Mouse (Mus musculus): ENCODE data around the gene Zdhhc25. TPM values are rescaled to one million over a fixed set of nuclear protein-coding genes. Genes with fewer than 3 reads are reported as not detected.

The Zdhhc25 gene
- polyA plus RNA-seq, 1 experiment = not detected

DNA sequence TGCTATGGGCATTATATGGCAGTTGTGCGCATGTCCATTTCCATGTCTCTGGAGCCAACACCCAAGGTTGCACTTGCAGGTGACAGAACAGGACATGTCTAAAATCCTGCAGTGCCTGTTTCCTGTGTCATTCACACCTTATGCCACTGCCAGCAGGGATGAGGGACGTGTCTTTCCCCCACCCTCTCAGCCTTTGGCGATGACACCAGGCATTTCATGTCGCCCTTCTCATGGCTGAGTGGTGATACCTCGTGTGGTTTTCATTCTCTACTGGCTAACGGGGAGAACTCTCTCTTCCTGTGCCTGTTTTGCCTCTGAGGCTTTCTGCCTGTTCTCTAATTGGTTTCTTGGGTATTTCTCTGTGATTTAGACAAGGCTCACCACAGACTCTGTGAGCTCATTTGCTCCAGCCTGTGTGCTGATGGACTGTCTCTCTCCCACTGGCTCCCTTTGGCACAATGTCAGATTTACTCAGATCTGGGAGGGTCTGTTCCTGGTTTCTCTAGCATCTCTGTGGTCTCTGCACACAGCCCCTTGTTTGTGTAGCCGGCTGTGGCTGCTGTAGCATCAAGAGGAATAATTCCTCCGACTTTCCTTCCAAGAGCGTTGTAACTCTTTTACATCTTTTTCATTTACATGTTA, 3.1 kb downstream of the Zdhhc25 start:
- H3K27me3 ChIP-seq (replicated peaks) = no peaks in the 10 kb centered on the region
- no peaks in the 10 kb centered on the region for H3K36me3 ChIP-seq (replicated peaks; ENCODE audit: low read length)
- H3K4me3 ChIP-seq (replicated peaks) = no peak overlapping the region
- no peak for TF ChIP-seq GATA1 (IDR thresholded peaks at IDR 0.05; ENCODE audit: borderline replicate concordance, low read length)
- no peak for TF ChIP-seq FLI1 (IDR thresholded peaks at IDR 0.05; ENCODE audit: low read length)
- no peaks in the 10 kb centered on the region for H3K4me1 ChIP-seq
- peaks cover 20% of the 10 kb centered on the region for H3K9me3 ChIP-seq

DNA sequence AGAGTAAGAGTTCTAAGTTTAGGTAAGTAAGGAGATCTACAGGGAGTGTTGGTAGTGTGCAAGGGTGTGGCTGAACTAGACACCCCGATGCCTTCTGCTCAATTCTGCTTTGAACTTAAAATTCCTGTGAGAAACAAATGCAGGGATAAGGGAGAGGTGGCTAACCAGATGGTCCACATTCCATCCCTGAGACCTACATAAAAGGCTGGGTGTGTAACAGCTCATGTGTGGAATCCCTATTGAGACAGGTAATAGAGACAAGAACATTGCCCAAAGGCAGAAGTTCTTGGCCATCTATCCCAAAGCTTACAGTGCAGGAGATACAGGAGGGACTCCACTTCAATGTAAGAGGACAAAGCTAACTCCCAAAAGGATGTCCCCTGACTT, 3.6 kb downstream of the Zdhhc25 start:
- Histone ChIP-seq H3K27me3 (replicated peaks) (no peaks in the 10 kb centered on the region), H3K36me3 (replicated peaks; ENCODE audit: low read length) (no peaks in the 10 kb centered on the region), H3K9me3 (peaks cover 16% of the 10 kb centered on the region), H3K4me3 (replicated peaks) (no peak overlapping the region), H3K4me1 (no peaks in the 10 kb centered on the region)
- TF ChIP-seq GATA1 (IDR thresholded peaks at IDR 0.05; ENCODE audit: borderline replicate concordance, low read length) (no peak), FLI1 (IDR thresholded peaks at IDR 0.05; ENCODE audit: low read length) (no peak)

DNA sequence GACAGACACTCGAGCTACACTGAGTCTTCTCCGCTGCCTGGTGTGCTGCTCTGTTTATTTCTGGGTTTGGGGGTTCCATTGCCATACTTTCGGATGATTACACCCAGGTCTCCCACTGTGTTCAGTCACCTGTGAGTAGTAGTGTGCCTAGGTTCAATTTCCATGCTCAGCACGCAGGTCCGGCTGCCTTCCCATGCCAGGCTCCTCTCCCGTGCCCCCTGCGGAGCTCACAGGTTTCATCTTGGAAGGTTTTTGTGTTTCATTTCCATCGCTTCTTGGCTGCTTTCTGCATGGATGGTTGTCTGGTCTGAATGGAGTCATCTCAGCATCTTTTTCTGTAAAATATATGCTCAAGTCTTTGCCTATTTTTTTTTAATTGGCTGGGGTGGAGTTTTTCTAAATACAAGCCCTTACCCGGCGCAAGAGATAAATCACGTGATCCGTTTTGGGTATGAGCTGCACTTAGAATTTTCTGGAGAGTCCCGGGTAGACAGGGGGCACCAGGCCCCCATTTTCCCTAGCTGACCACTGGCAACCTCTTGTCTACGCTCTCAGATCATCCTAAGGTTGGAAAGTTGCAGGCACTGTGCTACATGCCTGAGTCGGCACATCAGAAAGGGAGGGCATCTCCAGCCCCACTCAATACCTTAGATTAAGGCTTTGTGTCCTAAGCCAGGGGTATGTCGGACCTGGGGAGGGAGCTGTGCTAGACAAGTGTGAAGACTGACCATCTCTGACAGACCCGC, 4.7 kb downstream of the Zdhhc25 start:
- Histone ChIP-seq H3K4me1 (no peaks in the 10 kb centered on the region), H3K9me3 (peaks cover 12% of the 10 kb centered on the region), H3K36me3 (replicated peaks; ENCODE audit: low read length) (no peaks in the 10 kb centered on the region), H3K4me3 (replicated peaks) (no peak overlapping the region), H3K27me3 (replicated peaks) (no peaks in the 10 kb centered on the region)
- TF ChIP-seq GATA1 (IDR thresholded peaks at IDR 0.05; ENCODE audit: borderline replicate concordance, low read length) (no peak), FLI1 (IDR thresholded peaks at IDR 0.05; ENCODE audit: low read length) (no peak)

DNA sequence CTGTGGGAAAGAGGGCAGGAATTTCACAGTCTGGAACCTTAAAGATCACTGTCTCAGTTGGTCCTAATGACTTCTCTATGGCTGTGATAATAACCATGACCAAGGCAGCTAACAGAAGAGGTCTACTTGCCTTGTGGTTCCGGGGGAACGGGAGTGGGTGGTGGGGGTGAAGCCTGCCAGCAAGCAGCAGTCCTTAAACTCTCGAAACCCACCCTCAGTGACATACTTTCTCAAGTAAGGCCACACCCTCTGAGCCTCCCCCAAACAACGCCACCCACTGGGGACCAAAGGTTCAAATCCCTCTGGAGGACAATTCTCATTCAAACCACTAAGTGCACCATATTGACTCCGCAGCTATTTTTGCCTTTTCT, 5.3 kb downstream of the Zdhhc25 start:
- Histone ChIP-seq H3K9me3 (peaks cover 7% of the 10 kb centered on the region), H3K4me1 (no peaks in the 10 kb centered on the region), H3K27me3 (replicated peaks) (no peaks in the 10 kb centered on the region), H3K4me3 (replicated peaks) (no peak overlapping the region), H3K36me3 (replicated peaks; ENCODE audit: low read length) (no peaks in the 10 kb centered on the region)
- no peak for TF ChIP-seq GATA1 (IDR thresholded peaks at IDR 0.05; ENCODE audit: borderline replicate concordance, low read length)
- no peak for TF ChIP-seq FLI1 (IDR thresholded peaks at IDR 0.05; ENCODE audit: low read length)

DNA sequence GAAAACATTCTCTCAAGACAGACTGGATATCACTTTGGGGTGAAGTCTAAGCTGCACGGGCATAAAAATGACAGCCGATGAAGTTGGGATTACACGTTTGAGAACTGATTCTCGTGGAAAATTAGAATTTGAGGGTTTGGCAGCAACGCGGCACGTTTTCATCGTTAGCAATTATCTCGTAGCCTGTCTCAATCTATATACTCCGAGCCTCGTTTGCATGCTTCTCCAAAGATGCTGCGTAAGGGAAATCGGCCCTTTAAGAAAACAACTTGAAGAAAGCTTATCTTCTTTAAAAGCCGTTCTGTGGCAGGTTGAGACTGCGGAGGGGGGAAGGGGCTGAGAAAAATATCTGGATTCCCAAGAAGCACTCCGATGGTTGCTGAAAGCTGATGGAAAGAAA, 17.0 kb downstream of the Zdhhc25 start:
- no peak overlapping the region for H3K4me3 ChIP-seq (replicated peaks)
- no peaks in the 10 kb centered on the region for H3K36me3 ChIP-seq (replicated peaks; ENCODE audit: low read length)
- TF ChIP-seq GATA1 (IDR thresholded peaks at IDR 0.05; ENCODE audit: borderline replicate concordance, low read length) (no peak), FLI1 (IDR thresholded peaks at IDR 0.05; ENCODE audit: low read length) (no peak)
- H3K9me3 ChIP-seq = no peaks in the 10 kb centered on the region
- H3K27me3 ChIP-seq (replicated peaks) = no peaks in the 10 kb centered on the region
- no peaks in the 10 kb centered on the region for H3K4me1 ChIP-seq

DNA sequence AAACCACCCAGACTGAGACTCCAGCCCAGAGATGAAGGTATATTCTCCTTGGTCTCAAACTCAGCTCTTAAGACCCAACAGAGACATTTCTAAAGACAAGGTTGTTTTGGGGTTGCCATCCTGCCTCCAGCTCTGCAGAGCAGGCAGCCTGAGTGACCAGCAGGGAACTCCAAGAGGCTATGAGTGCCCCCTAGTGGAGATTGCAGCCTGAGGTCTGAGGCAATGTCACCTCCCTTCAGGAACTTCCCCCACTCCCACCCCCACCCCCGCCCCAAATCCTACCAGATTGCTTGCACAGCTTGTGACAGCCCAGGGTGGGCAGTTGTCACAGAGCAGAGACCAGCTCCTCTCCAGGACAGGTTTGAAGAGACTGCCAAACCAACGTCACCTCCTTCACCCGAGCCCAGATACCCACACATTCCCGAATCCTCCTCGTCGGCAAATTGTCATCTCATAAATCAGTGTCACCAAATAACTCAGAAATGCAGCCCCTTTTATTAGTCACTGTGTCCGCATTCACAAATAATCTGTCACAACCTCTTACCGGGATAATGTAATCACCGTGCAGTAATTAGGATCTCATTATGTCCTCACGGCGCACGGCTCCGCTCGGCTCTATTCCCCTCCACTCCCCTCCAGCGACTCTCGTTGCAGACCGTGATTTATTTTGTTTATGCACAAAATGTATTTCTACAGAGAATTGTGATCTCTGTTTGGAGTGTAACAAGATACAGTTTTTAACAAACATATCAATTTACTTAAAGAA, 18.1 kb downstream of the Zdhhc25 start:
- TF ChIP-seq FLI1 (IDR thresholded peaks at IDR 0.05; ENCODE audit: low read length) (no peak), GATA1 (IDR thresholded peaks at IDR 0.05; ENCODE audit: borderline replicate concordance, low read length) (no peak)
- Histone ChIP-seq H3K27me3 (replicated peaks) (no peaks in the 10 kb centered on the region), H3K4me3 (replicated peaks) (no peak overlapping the region), H3K4me1 (no peaks in the 10 kb centered on the region), H3K9me3 (no peaks in the 10 kb centered on the region), H3K36me3 (replicated peaks; ENCODE audit: low read length) (no peaks in the 10 kb centered on the region)

DNA sequence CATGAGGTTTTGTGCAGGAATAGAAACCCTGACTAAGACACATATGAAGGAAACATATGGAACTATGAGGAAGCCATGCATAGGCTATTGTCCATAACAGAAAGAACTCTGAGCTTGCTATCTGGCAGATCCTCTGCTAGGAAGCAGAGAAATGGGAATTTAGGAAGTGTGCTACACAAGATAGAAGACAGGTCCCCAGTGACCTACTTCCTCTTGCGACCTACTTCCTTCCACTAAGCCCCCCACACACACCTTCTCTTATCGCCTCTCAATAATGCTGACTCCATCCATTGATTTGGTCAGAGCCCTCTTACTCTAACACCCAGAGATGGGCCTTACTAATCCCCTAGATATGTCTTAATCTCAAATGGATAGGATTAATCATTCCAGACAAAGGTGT, 19.9 kb downstream of the Zdhhc25 start:
- Histone ChIP-seq H3K9me3 (0 out of 2 replicates have a peak, but pooled peaks cover 3% of the 10 kb centered on the region), H3K4me1 (no peaks in the 10 kb centered on the region), H3K27me3 (replicated peaks) (no peaks in the 10 kb centered on the region), H3K4me3 (replicated peaks) (no peak overlapping the region), H3K36me3 (replicated peaks; ENCODE audit: low read length) (no peaks in the 10 kb centered on the region)
- TF ChIP-seq FLI1 (IDR thresholded peaks at IDR 0.05; ENCODE audit: low read length) (no peak), GATA1 (IDR thresholded peaks at IDR 0.05; ENCODE audit: borderline replicate concordance, low read length) (no peak)

DNA sequence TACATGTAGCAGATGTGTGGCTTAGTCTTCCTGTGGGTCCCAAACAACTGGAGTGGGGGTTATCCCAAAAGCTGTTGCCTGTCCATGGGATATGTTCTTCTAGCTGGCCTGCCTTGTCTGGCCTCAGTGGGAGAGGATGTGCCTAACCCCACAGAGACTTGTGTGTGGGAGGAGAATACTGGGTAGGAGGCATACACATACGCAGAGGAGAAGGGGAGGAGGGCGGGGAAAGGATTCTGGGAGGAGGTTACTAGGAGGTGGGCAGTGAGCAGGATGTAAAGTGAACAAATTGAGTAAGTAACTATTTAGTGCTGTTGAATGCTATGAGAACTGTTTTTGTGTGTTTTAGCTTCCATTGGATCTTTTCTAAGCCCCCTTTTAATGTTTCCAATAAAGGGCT, 23.8 kb downstream of the Zdhhc25 start:
- Histone ChIP-seq H3K4me3 (replicated peaks) (no peak overlapping the region), H3K4me1 (no peaks in the 10 kb centered on the region), H3K9me3 (0 out of 2 replicates have a peak, but pooled peaks cover 3% of the 10 kb centered on the region), H3K36me3 (replicated peaks; ENCODE audit: low read length) (no peaks in the 10 kb centered on the region), H3K27me3 (replicated peaks) (no peaks in the 10 kb centered on the region)
- TF ChIP-seq FLI1 (IDR thresholded peaks at IDR 0.05; ENCODE audit: low read length) (no peak), GATA1 (IDR thresholded peaks at IDR 0.05; ENCODE audit: borderline replicate concordance, low read length) (no peak)

DNA sequence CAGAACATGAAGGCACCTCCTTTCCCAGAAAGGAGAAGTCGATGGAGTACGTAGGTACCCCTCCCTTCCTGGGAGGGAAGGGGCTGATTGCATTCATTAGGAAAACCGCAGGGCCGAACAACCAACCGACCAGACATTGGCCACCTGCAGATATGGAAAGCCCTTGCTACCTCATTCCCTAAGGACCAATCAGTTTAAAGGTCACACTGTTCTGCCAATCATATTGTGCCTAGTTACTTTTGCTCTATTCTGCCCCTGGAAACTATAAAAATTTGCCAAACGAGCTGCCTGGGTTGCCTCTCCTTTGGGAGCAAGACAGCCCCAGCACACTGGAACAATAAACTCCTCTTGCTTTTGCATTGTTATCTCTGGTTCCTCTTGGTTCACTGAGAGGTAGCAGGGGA, 24.8 kb downstream of the Zdhhc25 start:
- no peaks in the 10 kb centered on the region for H3K4me1 ChIP-seq
- no peaks in the 10 kb centered on the region for H3K27me3 ChIP-seq (replicated peaks)
- TF ChIP-seq GATA1 (IDR thresholded peaks at IDR 0.05; ENCODE audit: borderline replicate concordance, low read length) = no peak
- TF ChIP-seq FLI1 (IDR thresholded peaks at IDR 0.05; ENCODE audit: low read length) = no peak
- no peak overlapping the region for H3K4me3 ChIP-seq (replicated peaks)
- 0 out of 2 replicates have a peak, but pooled peaks cover 3% of the 10 kb centered on the region for H3K9me3 ChIP-seq
- no peaks in the 10 kb centered on the region for H3K36me3 ChIP-seq (replicated peaks; ENCODE audit: low read length)
